Mouse (Mus musculus): ENCODE data around the gene Bicdl1. TPM values are rescaled to one million over a fixed set of nuclear protein-coding genes. Genes with fewer than 3 reads are reported as not detected.

The Bicdl1 gene
- 43.0 and 47.1 TPM in 2 replicates for polyA plus RNA-seq (2015; fragmentation: Nextera tagmentation; extraction: Ambion mirVana)

- Histone ChIP-seq H3K4me3 (ENCODE audit: low read length) (peak within 1 kb of the TSS; percentile 54), H3K9me3 (ENCODE audit: control insufficient read depth, low read length) (no peaks in the 10 kb centered on the region), H3K9ac (ENCODE audit: low read depth, low read length) (peak within 1 kb of the TSS; percentile 92), H3K4me1 (ENCODE audit: control insufficient read depth, insufficient read depth, low read depth, low read length) (peaks cover 16% of the 10 kb centered on the region), H3K36me3 (ENCODE audit: control insufficient read depth, insufficient read depth, low read length) (no peaks in the 10 kb centered on the region), H3K4me2 (ENCODE audit: low read length) (peak within 1 kb of the TSS; percentile 60), H3K27me3 (replicated peaks; ENCODE audit: control insufficient read depth, insufficient read depth, low read length) (0 out of 2 replicates have a peak, but pooled peaks cover 2% of the 10 kb centered on the region), H3K27ac (ENCODE audit: low read depth, low read length) (peak within 1 kb of the TSS; percentile 98)
- ATAC-seq: peak; percentile 52
- under 1% methylated on average over 56 of the region's 83 CpGs for WGBS
These were observed at the start of gene Bicdl1 for GRCm38 (mm10) chr5:115731001-115731731. Gene Bicdl1, minus strand, starts transcription at chr5:115731621.

- H3K4me3 ChIP-seq (ENCODE audit: low read length): no peak overlapping the region
- no peaks in the 10 kb centered on the region for H3K36me3 ChIP-seq (ENCODE audit: control insufficient read depth, insufficient read depth, low read length)
- H3K4me1 ChIP-seq (ENCODE audit: control insufficient read depth, insufficient read depth, low read depth, low read length): no peaks in the 10 kb centered on the region; the same call in 1 of the 2 replicates
- no peaks in the 10 kb centered on the region for H3K27me3 ChIP-seq (replicated peaks; ENCODE audit: control insufficient read depth, insufficient read depth, low read length)
- 61% methylated on average over 4 of the region's 4 CpGs for WGBS
- H3K27ac ChIP-seq (ENCODE audit: low read depth, low read length): no peak overlapping the region
- no peak overlapping the region for H3K9ac ChIP-seq (ENCODE audit: low read depth, low read length)
- ATAC-seq: no peak
- peaks cover 3% of the 10 kb centered on the region; the same call in 1 of the 2 replicates for H3K9me3 ChIP-seq (ENCODE audit: control insufficient read depth, low read length)
- H3K4me2 ChIP-seq (ENCODE audit: low read length): no peak overlapping the region
These were observed 45.5 kb upstream of the Bicdl1 start for GRCm38 (mm10) chr5:115776911-115777310.

DNA sequence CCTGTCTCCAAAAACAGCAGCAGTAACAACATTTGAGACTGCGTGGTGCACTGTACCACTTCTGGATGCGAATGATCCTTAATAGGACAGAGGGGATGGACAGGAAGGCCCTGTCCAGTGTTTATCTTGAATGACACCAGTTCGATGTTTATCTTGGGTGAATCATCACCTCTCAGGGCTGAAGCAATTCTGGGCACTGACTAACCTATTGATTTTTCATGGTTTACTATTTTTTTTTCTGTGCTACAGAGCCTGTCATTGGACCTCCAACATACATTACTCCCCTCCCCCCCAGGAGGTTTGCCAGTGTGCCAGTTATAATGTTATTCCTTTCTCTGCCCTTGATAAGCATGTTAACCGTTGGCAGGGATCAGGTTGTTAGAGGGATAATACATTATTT, 43.9 kb upstream of the Bicdl1 start:
- ATAC-seq: no peak
- H3K36me3 ChIP-seq (ENCODE audit: control insufficient read depth, insufficient read depth, low read length): no peaks in the 10 kb centered on the region
- peaks cover 3% of the 10 kb centered on the region; the same call in 1 of the 2 replicates for H3K9me3 ChIP-seq (ENCODE audit: control insufficient read depth, low read length)
- 68% methylated on average over 4 of the region's 4 CpGs for WGBS
- no peak overlapping the region for H3K27ac ChIP-seq (ENCODE audit: low read depth, low read length)
- no peaks in the 10 kb centered on the region for H3K27me3 ChIP-seq (replicated peaks; ENCODE audit: control insufficient read depth, insufficient read depth, low read length)
- no peak overlapping the region for H3K4me3 ChIP-seq (ENCODE audit: low read length)
- H3K4me1 ChIP-seq (ENCODE audit: control insufficient read depth, insufficient read depth, low read depth, low read length): no peaks in the 10 kb centered on the region; the same call in 1 of the 2 replicates
- H3K9ac ChIP-seq (ENCODE audit: low read depth, low read length): no peak overlapping the region
- H3K4me2 ChIP-seq (ENCODE audit: low read length): no peak overlapping the region

DNA sequence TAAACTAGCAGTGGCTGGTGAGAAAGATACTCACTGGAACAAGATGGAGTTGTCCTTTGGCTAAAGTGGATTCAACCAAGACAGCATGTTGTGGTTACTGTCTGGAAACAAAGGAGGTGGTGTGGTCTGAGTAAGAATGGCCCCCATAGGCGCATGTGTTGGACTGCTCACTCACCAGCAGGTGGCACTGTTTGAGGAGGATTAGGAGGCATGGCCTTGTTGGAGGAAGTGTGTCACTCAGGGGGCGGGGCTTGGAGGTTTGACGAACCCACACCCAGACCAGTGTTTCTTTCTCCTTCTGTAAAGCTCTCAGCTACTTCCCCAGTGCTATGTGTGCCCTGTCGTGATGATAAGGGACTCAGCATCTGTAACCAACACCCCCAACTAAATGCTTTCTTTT, 38.6 kb upstream of the Bicdl1 start:
- WGBS: 90% methylated on average over 4 of the region's 4 CpGs
- Histone ChIP-seq H3K27ac (ENCODE audit: low read depth, low read length) (no peak overlapping the region), H3K9me3 (ENCODE audit: control insufficient read depth, low read length) (no peaks in the 10 kb centered on the region), H3K36me3 (ENCODE audit: control insufficient read depth, insufficient read depth, low read length) (no peaks in the 10 kb centered on the region), H3K4me2 (ENCODE audit: low read length) (no peak overlapping the region), H3K27me3 (replicated peaks; ENCODE audit: control insufficient read depth, insufficient read depth, low read length) (no peaks in the 10 kb centered on the region), H3K4me1 (ENCODE audit: control insufficient read depth, insufficient read depth, low read depth, low read length) (no peaks in the 10 kb centered on the region), H3K4me3 (ENCODE audit: low read length) (no peak overlapping the region), H3K9ac (ENCODE audit: low read depth, low read length) (no peak overlapping the region)
- ATAC-seq: no peak

DNA sequence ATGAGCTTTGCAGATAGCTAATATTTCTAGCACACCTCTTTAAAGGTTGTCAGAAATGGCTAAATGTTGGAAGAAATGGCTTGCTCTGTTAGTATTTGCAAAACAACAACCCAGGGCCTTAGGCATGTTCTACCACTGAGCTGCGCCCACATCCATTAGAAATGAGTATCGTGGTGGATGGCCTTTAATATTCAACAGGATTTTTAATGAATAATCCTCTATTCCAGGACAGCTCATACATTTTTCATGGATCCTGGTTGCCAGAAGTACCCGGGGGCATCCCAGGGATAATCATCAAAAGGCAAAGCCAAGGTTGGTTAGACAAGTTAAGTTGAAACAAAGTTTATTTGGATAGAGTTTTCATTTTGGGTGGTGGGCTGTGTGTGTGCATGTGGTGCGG, 37.7 kb upstream of the Bicdl1 start:
- Histone ChIP-seq H3K27ac (ENCODE audit: low read depth, low read length) (no peak overlapping the region), H3K9ac (ENCODE audit: low read depth, low read length) (no peak overlapping the region), H3K36me3 (ENCODE audit: control insufficient read depth, insufficient read depth, low read length) (no peaks in the 10 kb centered on the region), H3K4me1 (ENCODE audit: control insufficient read depth, insufficient read depth, low read depth, low read length) (no peaks in the 10 kb centered on the region), H3K9me3 (ENCODE audit: control insufficient read depth, low read length) (no peaks in the 10 kb centered on the region), H3K4me2 (ENCODE audit: low read length) (no peak overlapping the region), H3K4me3 (ENCODE audit: low read length) (no peak overlapping the region), H3K27me3 (replicated peaks; ENCODE audit: control insufficient read depth, insufficient read depth, low read length) (no peaks in the 10 kb centered on the region)
- no peak for ATAC-seq
- 79% methylated on average over 4 of the region's 4 CpGs for WGBS

DNA sequence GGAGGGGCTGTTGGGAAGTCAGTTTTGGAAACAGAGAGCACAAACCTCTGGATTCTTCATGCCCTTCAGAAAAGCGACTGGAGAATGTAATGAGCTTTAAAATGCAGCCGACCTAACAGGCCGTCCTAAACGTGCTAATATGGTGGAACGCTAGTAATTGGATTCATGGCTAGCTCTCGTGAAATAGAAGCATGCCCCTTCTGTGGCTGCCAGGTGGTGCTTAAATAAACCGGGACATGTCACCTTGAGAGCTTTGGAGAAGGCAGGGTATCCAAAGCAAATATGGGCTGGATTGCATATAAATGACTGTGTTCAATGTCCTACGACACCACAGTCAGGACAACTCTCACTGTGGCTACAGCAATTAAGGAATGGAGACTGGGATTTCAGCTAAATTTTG, 35.4 kb upstream of the Bicdl1 start:
- no peak for ATAC-seq
- Histone ChIP-seq H3K27ac (ENCODE audit: low read depth, low read length) (no peak overlapping the region), H3K4me2 (ENCODE audit: low read length) (no peak overlapping the region), H3K27me3 (replicated peaks; ENCODE audit: control insufficient read depth, insufficient read depth, low read length) (no peaks in the 10 kb centered on the region), H3K36me3 (ENCODE audit: control insufficient read depth, insufficient read depth, low read length) (no peaks in the 10 kb centered on the region), H3K9ac (ENCODE audit: low read depth, low read length) (no peak overlapping the region), H3K9me3 (ENCODE audit: control insufficient read depth, low read length) (no peaks in the 10 kb centered on the region), H3K4me1 (ENCODE audit: control insufficient read depth, insufficient read depth, low read depth, low read length) (no peaks in the 10 kb centered on the region), H3K4me3 (ENCODE audit: low read length) (no peak overlapping the region)
- 71% methylated on average over 8 of the region's 8 CpGs for WGBS

DNA sequence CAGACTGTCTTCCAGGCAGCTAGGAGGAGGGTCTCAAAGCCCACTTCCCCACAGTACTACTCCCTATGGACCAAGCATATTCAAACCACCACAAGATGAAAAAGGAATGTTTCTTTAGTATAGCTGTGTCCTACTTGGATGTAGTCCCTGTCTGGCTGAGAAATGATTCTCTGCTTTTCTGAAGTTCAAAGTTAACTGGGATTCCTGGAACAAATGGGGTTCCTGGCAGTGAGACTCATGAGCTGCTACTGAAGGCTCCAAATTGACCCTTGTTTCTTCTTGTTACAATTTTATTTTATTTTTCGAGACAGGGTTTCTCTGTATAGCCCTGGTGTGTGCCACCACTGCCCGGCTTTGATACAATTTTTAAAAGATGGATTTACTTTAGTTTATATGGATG, 32.6 kb upstream of the Bicdl1 start:
- Histone ChIP-seq H3K36me3 (ENCODE audit: control insufficient read depth, insufficient read depth, low read length) (no peaks in the 10 kb centered on the region), H3K9ac (ENCODE audit: low read depth, low read length) (no peak overlapping the region), H3K27ac (ENCODE audit: low read depth, low read length) (no peak overlapping the region), H3K4me2 (ENCODE audit: low read length) (no peak overlapping the region), H3K4me1 (ENCODE audit: control insufficient read depth, insufficient read depth, low read depth, low read length) (no peaks in the 10 kb centered on the region), H3K4me3 (ENCODE audit: low read length) (no peak overlapping the region), H3K27me3 (replicated peaks; ENCODE audit: control insufficient read depth, insufficient read depth, low read length) (no peaks in the 10 kb centered on the region), H3K9me3 (ENCODE audit: control insufficient read depth, low read length) (no peaks in the 10 kb centered on the region)
- WGBS: 88% methylated on average over 2 of the region's 2 CpGs
- ATAC-seq: no peak

GRCm38 (mm10) chr5:115760903-115761302, 29.5 kb upstream of the Bicdl1 start:
- Histone ChIP-seq H3K4me1 (ENCODE audit: control insufficient read depth, insufficient read depth, low read depth, low read length) (no peaks in the 10 kb centered on the region; the same call in 1 of the 2 replicates), H3K36me3 (ENCODE audit: control insufficient read depth, insufficient read depth, low read length) (no peaks in the 10 kb centered on the region), H3K27ac (ENCODE audit: low read depth, low read length) (no peak overlapping the region), H3K9me3 (ENCODE audit: control insufficient read depth, low read length) (no peaks in the 10 kb centered on the region), H3K4me3 (ENCODE audit: low read length) (no peak overlapping the region), H3K9ac (ENCODE audit: low read depth, low read length) (no peak overlapping the region), H3K27me3 (replicated peaks; ENCODE audit: control insufficient read depth, insufficient read depth, low read length) (no peaks in the 10 kb centered on the region), H3K4me2 (ENCODE audit: low read length) (no peak overlapping the region)
- WGBS: 76% methylated on average over 11 of the region's 11 CpGs
- no peak for ATAC-seq

DNA sequence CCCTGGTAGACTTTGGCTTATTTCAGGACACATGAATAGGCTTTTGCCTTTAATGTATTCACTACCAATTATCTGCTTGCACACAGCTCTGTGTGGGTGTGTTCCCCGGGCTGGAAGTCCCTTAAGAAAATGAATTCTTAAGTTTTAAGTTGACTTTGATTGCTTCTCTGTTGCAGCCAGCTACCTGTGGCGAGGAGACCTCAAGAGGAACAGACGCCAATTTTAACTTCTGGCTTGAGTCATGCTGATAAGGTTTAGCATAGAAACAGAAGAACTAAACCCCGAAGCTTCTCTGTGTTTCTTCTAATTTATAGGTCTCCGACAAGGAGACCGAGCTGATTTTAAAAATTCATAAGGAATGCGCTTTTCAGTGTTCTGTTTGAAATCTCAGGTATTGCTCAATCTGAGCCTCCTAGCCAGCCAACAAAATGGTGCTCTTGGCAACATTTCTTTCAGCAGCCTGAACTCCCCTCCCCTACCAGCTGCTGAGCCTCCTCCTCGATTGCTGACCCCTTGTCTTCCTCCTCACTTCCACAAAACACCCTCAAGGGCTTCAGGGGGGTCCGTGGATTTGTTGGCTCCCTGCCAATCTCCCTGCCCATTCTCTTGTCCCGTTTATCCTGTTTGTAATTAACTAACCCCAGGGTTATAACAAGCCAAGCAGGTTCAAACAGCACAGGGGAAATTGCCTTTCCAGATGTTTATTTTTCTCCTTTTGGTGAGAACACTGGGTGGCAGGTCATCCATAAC, 27.2 kb upstream of the Bicdl1 start:
- Histone ChIP-seq H3K9me3 (ENCODE audit: control insufficient read depth, low read length) (no peaks in the 10 kb centered on the region), H3K9ac (ENCODE audit: low read depth, low read length) (no peak overlapping the region), H3K36me3 (ENCODE audit: control insufficient read depth, insufficient read depth, low read length) (no peaks in the 10 kb centered on the region), H3K4me3 (ENCODE audit: low read length) (no peak overlapping the region), H3K4me2 (ENCODE audit: low read length) (no peak overlapping the region), H3K4me1 (ENCODE audit: control insufficient read depth, insufficient read depth, low read depth, low read length) (no peaks in the 10 kb centered on the region; the same call in 1 of the 2 replicates), H3K27me3 (replicated peaks; ENCODE audit: control insufficient read depth, insufficient read depth, low read length) (no peaks in the 10 kb centered on the region), H3K27ac (ENCODE audit: low read depth, low read length) (no peak overlapping the region)
- ATAC-seq: no peak
- WGBS: 48% methylated on average over 10 of the region's 10 CpGs
